Mouse (Mus musculus) heart, adult 10 weeks (tissue): Measurements from ENCODE around the gene AI464131. TPM values are rescaled to one million over a fixed set of nuclear protein-coding genes. Genes with fewer than 3 reads are reported as not detected.

Experiments used
- polyA plus RNA-seq: library from polyadenylated mRNA; stranded (reverse); fragments of 350-450 nt; fragmentation: Illumina TruSeq; extraction: RNeasy Lipid Tissue Mini Kit (QIAGEN cat#74804); gene quantifications from one replicate; pipeline ENCODE4 v1.2.3, GENCODE M21; 2014; ENCODE audit warnings: low read depth, low replicate concordance

Gene AI464131
- polyA plus RNA-seq = 7.1 TPM

DNA sequence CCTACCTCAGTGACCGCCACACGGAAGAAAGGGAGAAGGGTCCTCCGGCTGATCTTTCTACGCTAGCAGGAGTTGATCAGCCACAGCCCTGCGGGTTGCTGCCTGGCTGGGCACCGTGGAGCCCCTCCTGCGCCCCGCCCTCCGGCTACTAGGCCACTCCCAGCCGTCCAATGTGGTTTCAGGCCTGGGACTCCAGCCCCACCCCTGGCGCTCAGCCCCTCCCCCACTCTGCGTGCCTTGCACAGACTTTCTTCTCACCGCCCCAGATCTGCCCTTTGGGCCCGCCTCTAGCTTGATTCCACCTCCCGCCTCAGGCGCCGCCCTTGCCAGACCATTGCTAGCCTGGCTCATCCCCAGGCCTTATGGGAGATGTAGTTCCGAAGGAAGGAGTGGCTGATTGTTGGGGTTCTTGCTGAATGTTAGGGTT lies at the start of gene AI464131:
TSS of gene AI464131 (minus strand) at position 91 of the 427 bp plus-strand sequence.

DNA sequence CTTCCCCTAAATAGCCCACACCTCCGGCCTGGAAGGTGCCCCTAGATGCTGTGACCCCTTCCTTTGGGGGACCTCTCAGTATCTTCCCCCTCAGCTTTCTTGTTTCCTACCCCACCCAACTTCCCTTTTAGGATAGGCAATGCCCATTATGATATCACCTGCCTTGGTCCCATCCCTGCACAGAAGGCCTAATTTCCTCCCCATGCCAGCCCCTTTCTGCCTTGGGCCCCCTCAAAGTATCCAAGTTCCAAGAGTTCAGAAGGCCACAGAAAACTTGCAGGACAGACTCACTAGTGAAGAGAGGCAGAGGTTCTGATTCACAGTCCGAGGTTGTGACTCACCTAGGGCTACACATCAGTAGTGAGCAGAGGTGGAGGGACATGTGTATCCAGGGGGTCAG lies 14.4 kb upstream of the AI464131 start, which contains the start of gene 1110017D15Rik:
TSS of gene 1110017D15Rik (minus strand) at position 101 of the 400 bp plus-strand sequence.

GRCm38 (mm10) chr4:41464345-41465286 lies 38.3 kb downstream of the AI464131 start, which contains the start of the genes Kif24 and Nudt2:
Gene Kif24, minus strand, starts transcription at chr4:41464887.
Gene Nudt2, plus strand, starts transcription at chr4:41465151.

Other genes with a start within 250 kb of the AI464131 start
- gene Ubap2, start 227.9 kb downstream of the AI464131 start, polyA plus RNA-seq = 36.3 TPM
- 21.9 TPM for gene Dcaf12, start 188.2 kb downstream of the AI464131 start, polyA plus RNA-seq
- 38.3 TPM for gene Ubap1, start 154.1 kb downstream of the AI464131 start, polyA plus RNA-seq
- gene Kif24, start 38.2 kb downstream of the AI464131 start, polyA plus RNA-seq = 0.08 TPM
- 39.1 TPM for gene Nudt2, start 37.9 kb downstream of the AI464131 start, polyA plus RNA-seq
- not detected for gene 1110017D15Rik, start 14.3 kb upstream of the AI464131 start, polyA plus RNA-seq
- 15.1 TPM for gene Fam219a, start 66.5 kb upstream of the AI464131 start, polyA plus RNA-seq
- 2.3 TPM for gene Dnaic1, start 66.7 kb upstream of the AI464131 start, polyA plus RNA-seq
- gene Enho, start 137.2 kb upstream of the AI464131 start, polyA plus RNA-seq = 10.1 TPM
- gene Cntfr, start 194.0 kb upstream of the AI464131 start, polyA plus RNA-seq = 6.3 TPM
- gene Il11ra1, start 196.9 kb upstream of the AI464131 start, polyA plus RNA-seq = 114 TPM
- gene Rpp25l, start 210.5 kb upstream of the AI464131 start, polyA plus RNA-seq = 27.5 TPM
- 70.5 TPM for gene Dctn3, start 220.1 kb upstream of the AI464131 start, polyA plus RNA-seq
- not detected for gene Arid3c, start 228.1 kb upstream of the AI464131 start, polyA plus RNA-seq